Mouse (Mus musculus) T-cell, adult 2 months (primary cell): Measurements from ENCODE around the gene Try10.
"Not testable (repeated sequence)": the region's sequence is repeated elsewhere in the genome, so short reads cannot be mapped to it uniquely, and the experiment has no call there.

ENCODE experiments used
- DNase-seq: peaks from one replicate; pipeline ENCODE4 v3.0.0; 2022; ENCODE audit warnings: low spot score

The Try10 gene

DNA sequence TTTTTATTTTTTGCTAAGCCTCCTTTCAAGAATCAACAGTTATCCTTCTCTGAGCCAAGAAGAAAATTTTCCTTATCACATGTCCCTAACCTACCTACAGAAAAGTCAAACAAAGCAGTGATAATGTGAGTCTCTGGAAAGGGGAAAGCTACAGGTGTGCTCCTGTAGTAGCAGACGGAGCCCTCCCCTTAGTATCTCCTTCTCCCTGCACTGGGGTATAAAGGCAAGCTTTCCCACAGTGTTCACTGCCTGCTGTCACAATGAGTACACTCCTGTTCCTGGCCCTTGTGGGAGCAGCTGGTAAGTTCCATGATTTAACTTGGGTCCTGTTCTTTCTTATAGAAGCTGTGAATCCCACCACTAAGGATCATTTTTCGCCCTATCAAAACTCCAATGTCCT is at the start of gene Try10:
TSS of gene Try10 (plus strand) at position 174 of the 400 bp plus-strand sequence.
- no peak for DNase-seq

DNA sequence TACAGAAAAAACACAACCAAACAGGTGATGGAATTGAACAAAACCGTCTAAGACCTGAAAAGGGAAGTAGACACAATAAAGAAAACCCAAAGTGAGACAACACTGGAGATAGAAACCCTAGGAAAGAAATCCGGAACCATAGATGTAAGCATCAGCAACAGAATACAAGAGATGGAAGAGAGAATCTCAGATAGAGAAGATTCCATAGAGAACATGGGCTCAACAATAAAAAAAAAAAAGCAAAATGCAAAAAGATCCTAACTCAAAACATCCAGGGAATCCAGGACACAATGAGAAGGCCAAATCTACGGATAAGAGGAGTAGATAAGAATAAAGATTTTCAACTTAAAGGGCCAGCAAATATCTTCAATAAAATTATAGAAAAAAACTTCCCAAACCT is 37.2 kb upstream of the Try10 start, which contains the start of gene Try5:
TSS of gene Try5 (minus strand) at position 101 of the 400 bp plus-strand sequence.
- not testable (repeated sequence) for DNase-seq

- not testable (repeated sequence) for DNase-seq
Measured at GRCm38 (mm10) chr6:41373772-41374171, 19.9 kb downstream of the Try10 start.

DNA sequence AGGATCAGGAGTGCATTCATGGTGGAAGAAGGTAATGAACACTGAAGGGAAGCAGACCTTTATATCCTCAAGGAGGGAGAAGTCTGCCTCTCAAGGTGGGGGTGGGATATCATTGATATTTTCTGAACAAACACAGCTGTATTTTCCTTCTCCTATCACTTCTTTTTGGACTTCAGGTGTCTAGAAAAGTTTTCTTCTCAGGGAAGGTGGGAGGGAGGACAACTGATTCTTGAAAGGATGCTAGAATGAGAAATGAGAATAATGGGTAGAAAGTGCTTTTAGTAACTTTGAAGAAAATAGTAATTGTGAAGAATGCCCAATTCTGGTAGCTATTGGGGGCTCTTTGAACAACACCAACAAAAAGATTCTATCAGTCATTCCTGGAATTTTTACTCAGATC is 23.7 kb downstream of the Try10 start, which contains the start of gene Prss3:
TSS of gene Prss3 (minus strand) at position 101 of the 400 bp plus-strand sequence.
- not testable (repeated sequence) for DNase-seq

DNA sequence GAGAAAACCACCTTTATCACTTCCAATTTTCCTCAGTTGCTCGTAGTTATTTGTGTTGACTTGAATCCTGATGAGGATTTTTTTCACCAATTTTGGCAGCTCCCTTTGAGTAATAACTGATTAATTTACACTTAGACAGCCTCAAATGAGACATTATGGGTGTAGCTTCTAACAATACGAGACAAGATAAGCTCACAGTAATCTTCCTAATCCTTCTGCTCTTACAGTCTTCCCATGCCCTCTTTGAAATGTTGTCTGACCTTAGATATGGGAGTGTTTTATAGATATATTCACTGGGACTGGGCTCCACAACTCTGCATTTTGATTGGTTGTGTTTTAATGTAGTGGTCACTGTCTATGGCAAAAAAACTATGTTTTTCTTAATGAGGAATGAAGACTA is 32.9 kb downstream of the Try10 start:
- no peak for DNase-seq

DNA sequence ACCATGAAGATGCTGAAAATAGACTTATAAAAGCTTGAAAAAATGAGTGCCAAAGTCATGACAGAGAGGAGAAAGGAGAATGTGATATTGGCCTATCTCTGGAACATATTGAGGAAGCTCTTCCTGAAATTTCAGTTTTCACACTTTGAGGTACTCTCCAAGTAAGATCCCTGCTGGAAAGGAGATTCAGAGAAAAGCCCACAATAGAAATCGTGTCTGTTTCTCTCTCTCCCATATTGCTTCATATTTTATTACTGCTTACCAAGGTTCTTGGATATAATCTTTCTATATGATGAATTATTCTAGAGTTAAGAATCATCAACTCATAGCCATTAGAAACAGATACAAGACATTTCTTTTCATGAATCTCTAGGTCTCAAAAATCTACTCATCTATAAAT is 37.7 kb downstream of the Try10 start:
- DNase-seq = not testable (repeated sequence)

DNA sequence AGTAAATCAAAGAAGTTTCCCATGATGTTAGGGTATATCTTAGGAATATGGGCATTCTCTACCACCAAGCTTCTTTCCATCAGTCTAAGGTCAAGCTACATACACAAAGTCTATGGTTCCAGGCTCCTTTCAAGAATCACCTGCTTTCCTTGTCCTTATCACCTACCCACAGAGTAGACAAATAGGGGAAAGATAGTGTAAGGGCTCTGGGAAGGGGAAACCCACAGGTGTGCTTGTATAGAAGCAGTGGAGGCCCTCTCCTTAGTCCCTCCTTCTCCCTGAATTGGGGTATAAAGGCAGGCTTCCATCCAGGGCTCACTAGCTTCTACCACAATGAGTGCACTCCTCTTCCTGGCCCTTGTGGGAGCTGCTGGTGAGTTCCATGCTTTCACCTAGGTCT is 38.2 kb downstream of the Try10 start, which contains the start of gene Gm5771:
TSS of gene Gm5771 (plus strand) at position 301 of the 400 bp plus-strand sequence.
- DNase-seq = not testable (repeated sequence)
